Mouse (Mus musculus) forebrain, postnatal 0 days (tissue): ENCODE data around the gene Kif24. TPM values are rescaled to one million over a fixed set of nuclear protein-coding genes. Genes with fewer than 3 reads are reported as not detected.

Source experiments
- ATAC-seq: fragments of 200-750 bp; cut with Nextera tagmentation; 2 replicates; pipeline ENCODE4 v1.8.0; 2017; ENCODE audit warnings: mild to moderate bottlenecking, moderate library complexity
- DNase-seq: peaks from one replicate; pipeline ENCODE4 v3.0.0-alpha.2; 2015
- H3K27ac ChIP-seq: fragments of 300-500 bp; sonication (generic); 2 replicates; pipeline ENCODE4 v1.5.1; 2014; ENCODE audit warnings: low read depth, mild to moderate bottlenecking, antibody characterized with exemption, low read length, moderate library complexity, mixed read lengths
- H3K27me3 ChIP-seq: fragments of 300-500 bp; sonication (generic); 2 replicates; pipeline ENCODE4 v1.6.1; 2014; ENCODE audit warnings: mild to moderate bottlenecking, low read length, mixed read lengths; ENCODE audit not compliant: insufficient read depth
- H3K36me3 ChIP-seq: fragments of 300-500 bp; sonication (generic); 2 replicates; pipeline ENCODE4 v1.6.1; 2014; ENCODE audit warnings: mild to moderate bottlenecking, moderate library complexity; ENCODE audit not compliant: insufficient read depth
- H3K4me1 ChIP-seq: fragments of 300-500 bp; sonication (generic); 2 replicates; pipeline ENCODE4 v1.6.1; 2014; ENCODE audit warnings: antibody characterized with exemption; ENCODE audit not compliant: insufficient read depth
- H3K4me2 ChIP-seq: fragments of 300-500 bp; sonication (generic); 2 replicates; pipeline ENCODE4 v1.6.1; 2014; ENCODE audit warnings: low read depth, mild to moderate bottlenecking, moderate library complexity
- H3K4me3 ChIP-seq: fragments of 300-500 bp; sonication (generic); 2 replicates; pipeline ENCODE4 v1.5.1; 2014; ENCODE audit warnings: low read depth, low read length, mixed read lengths
- H3K9ac ChIP-seq: fragments of 300-500 bp; sonication (generic); 2 replicates; pipeline ENCODE4 v1.6.1; 2014; ENCODE audit warnings: mild to moderate bottlenecking
- H3K9me3 ChIP-seq: fragments of 300-500 bp; sonication (generic); 2 replicates; pipeline ENCODE4 v1.6.1; 2016; ENCODE audit warnings: low read length
- CTCF ChIP-seq: sonication (generic); IDR thresholded peaks from 2 replicates; pipeline ENCODE4 v1.5.1; 2016; ENCODE audit warnings: antibody characterized with exemption, control low read depth, low read depth
- WGBS: fragments of 180-500 bp; shearing (Covaris S2); extraction: QIAGEN DNeasy Blood & Tissue Kit; methylation state at CpG from one replicate; pipeline ENCODE4 v1.1.7; 2014; 5-methylcytosine and 5-hydroxymethylcytosine counted together
- polyA plus RNA-seq: library from polyadenylated mRNA; unstranded; fragments of >200 nt; fragmentation: Nextera tagmentation; extraction: Ambion mirVana; gene quantifications from 2 replicates; pipeline ENCODE4 v1.2.1, GENCODE M21; 2015
- total RNA-seq: library from RNA; depleted of rRNA; stranded (reverse); fragments of >200 nt; gene quantifications from 2 replicates; pipeline ENCODE4 v1.2.3, GENCODE M21; 2014

Kif24 gene
- total and polyA plus RNA-seq, 2 experiments from 2014 or later = 1.8 to 4.2 TPM

DNA sequence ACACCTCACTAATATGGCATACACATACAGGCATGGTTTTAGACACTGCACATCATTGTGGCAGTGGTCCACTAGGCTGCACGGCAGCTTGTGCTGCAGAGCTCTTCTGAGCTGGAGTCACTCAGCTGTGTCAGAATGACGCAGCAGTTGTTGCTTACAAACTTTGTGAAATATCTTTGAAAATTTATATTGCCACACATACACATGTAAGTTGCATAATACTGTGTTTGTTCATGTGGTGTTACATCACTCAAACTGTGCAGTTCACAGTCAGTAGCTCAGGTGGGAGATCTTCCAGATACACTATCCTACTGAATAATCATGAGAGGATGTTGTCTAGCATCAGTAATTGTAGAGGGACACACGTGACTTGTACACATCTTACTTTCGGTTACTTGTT is 96.5 kb downstream of the Kif24 start:
- TF ChIP-seq CTCF = no peak
- ATAC-seq (no peak), DNase-seq (no peak)
- Histone ChIP-seq H3K9ac (no peak overlapping the region), H3K4me2 (no peak overlapping the region), H3K36me3 (peaks cover 4% of the 10 kb centered on the region), H3K4me1 (no peaks in the 10 kb centered on the region), H3K9me3 (no peaks in the 10 kb centered on the region), H3K4me3 (no peak overlapping the region), H3K27me3 (no peaks in the 10 kb centered on the region), H3K27ac (no peak overlapping the region)
- 84% methylated on average over 4 of the region's 4 CpGs for WGBS

DNA sequence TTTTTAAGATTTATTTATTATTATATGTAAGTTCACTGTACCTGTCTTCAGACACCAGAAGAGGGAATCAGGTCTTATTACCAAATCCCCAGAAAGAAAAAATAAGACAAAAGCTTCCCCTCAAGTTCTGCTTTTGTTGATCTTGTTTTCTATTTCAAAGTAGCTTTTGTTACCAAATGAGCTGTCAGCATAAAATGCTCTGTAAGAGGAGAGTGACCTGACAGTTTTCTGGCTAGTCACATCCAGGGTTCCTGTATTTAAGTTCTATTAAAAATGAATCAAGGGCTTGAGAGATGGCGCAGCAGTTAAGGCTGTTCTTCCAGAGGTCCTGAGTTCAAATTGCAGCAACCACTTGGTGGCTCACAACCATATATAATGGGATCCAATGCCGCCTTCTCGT is 103.6 kb downstream of the Kif24 start:
- H3K4me1 ChIP-seq = no peaks in the 10 kb centered on the region
- ATAC-seq = no peak
- TF ChIP-seq CTCF = no peak
- H3K27me3 ChIP-seq = no peaks in the 10 kb centered on the region
- H3K27ac ChIP-seq = no peak overlapping the region
- no peaks in the 10 kb centered on the region for H3K36me3 ChIP-seq
- no peak overlapping the region for H3K9ac ChIP-seq
- H3K4me2 ChIP-seq = no peak overlapping the region
- no peak overlapping the region for H3K4me3 ChIP-seq
- DNase-seq = no peak
- no peaks in the 10 kb centered on the region for H3K9me3 ChIP-seq
- WGBS = 92% methylated on average over 3 of the region's 3 CpGs

DNA sequence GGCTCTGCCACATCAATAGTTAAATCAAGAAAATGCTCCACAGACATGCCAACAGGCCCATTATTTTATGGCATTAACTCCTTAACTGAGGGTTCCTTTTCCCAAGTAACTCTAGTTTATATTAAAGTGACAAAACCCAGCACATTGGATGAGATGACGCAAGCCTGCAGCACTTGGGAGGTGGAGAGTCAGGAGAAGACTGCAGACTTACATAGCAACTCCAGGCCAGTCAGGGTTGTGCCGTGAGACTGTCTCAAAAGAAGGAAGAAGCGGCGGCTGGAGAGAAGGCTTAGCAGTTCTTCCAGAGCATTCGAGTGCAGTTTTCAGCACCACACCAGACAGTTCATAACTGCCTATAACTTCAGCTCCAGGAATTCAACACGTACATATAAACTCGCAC is 105.3 kb downstream of the Kif24 start:
- ATAC-seq (no peak), DNase-seq (no peak)
- no peaks in the 10 kb centered on the region for H3K9me3 ChIP-seq
- H3K36me3 ChIP-seq = no peaks in the 10 kb centered on the region
- H3K4me2 ChIP-seq = no peak overlapping the region
- H3K27me3 ChIP-seq = no peaks in the 10 kb centered on the region
- H3K4me3 ChIP-seq = no peak overlapping the region
- H3K9ac ChIP-seq = no peak overlapping the region
- no peaks in the 10 kb centered on the region for H3K4me1 ChIP-seq
- 92% methylated on average over 7 of the region's 7 CpGs for WGBS
- no peak overlapping the region for H3K27ac ChIP-seq
- TF ChIP-seq CTCF = no peak

DNA sequence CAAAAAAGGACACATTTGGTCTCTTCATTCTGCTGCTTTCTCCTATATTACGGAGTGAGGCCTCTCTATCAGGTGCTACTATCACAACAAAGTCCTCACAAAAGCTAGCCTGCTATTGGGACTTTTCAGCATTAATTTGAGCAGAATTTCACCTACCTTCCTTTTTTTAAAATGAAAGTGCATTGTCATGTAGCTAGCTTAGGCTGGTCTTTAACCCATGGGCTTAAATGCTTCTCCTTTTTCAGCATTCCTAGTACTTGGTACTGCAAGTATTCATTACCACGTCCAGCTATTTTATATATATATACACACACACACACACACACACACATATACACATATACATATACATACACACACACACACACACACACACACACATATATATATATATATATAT is 106.0 kb downstream of the Kif24 start:
- Histone ChIP-seq H3K9me3 (no peaks in the 10 kb centered on the region), H3K9ac (no peak overlapping the region), H3K27ac (no peak overlapping the region), H3K4me1 (no peaks in the 10 kb centered on the region), H3K4me2 (no peak overlapping the region), H3K27me3 (no peaks in the 10 kb centered on the region), H3K36me3 (no peaks in the 10 kb centered on the region), H3K4me3 (no peak overlapping the region)
- DNase-seq (no peak), ATAC-seq (no peak)
- 92% methylated on average over 2 of the region's 2 CpGs for WGBS
- TF ChIP-seq CTCF = no peak

DNA sequence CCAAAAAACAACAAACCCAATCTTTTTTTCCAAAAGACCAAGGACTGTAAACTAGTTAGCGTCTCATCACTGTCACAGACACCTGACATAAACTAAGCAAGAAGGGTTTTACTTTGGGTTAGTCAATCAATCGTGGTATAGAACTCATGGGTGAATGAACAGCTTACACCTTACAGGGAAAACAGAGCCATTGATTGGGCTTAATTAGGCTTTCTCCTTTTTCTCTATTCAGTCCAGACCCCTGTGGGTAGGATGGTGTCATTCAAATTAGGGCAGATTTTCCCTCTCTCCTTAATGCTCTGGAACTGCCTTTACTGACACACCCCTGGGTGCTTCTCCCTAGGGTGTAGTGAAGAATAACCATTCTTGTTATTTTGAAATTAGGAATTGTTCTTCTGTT is 107.5 kb downstream of the Kif24 start:
- WGBS = 18% methylated on average over 2 of the region's 2 CpGs
- TF ChIP-seq CTCF = no peak
- DNase-seq = no peak
- Histone ChIP-seq H3K27me3 (no peaks in the 10 kb centered on the region), H3K4me3 (no peak overlapping the region), H3K36me3 (no peaks in the 10 kb centered on the region), H3K4me2 (no peak overlapping the region), H3K4me1 (no peaks in the 10 kb centered on the region), H3K9ac (no peak overlapping the region), H3K9me3 (no peaks in the 10 kb centered on the region), H3K27ac (no peak overlapping the region)
- ATAC-seq = no peak

DNA sequence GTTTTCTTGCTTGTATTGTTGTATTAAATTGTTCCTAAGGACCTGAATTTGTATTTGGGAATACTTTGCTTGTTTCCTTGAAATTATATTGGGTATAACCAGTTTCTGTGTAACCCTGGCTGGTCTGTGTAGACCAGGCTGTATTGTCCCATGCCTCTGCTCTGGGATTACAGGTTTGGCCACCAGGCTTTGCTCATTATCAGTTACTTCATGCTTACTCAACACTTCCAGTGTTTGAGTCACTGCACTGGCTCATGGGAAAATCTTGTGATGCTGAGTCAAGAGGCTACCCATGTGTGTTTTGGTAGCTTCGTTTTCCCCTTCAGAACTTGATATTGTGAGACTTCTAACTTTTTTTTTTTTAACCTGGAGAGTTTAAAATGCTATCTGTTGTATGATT is 111.4 kb downstream of the Kif24 start:
- Histone ChIP-seq H3K9ac (no peak overlapping the region), H3K4me2 (no peak overlapping the region), H3K4me1 (no peaks in the 10 kb centered on the region), H3K4me3 (no peak overlapping the region), H3K36me3 (no peaks in the 10 kb centered on the region), H3K27ac (no peak overlapping the region), H3K9me3 (no peaks in the 10 kb centered on the region), H3K27me3 (no peaks in the 10 kb centered on the region)
- no peak for DNase-seq
- TF ChIP-seq CTCF = no peak
- 92% methylated on average over 1 of the region's 1 CpGs for WGBS
- no peak for ATAC-seq

DNA sequence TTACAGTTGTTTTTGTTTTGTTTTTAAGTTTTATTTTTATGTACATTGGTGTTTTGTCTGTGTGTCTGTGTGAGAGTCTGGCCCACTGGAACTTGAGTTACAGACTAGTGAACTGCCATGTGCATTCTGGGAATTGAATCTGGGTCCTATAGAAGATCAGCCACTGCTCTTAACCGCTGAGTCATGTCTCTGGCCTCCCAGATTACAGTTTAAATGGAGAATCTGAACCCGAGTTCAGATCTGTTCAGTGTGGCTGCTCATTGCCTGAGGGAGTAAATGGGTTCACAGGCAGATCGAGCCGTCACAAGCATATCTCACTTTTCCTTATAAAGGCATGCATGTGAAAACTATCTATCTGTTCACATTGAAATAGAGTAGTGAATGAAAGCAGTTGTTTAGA is 111.9 kb downstream of the Kif24 start:
- WGBS = 98% methylated on average over 4 of the region's 4 CpGs
- H3K4me2 ChIP-seq = no peak overlapping the region
- no peak overlapping the region for H3K9ac ChIP-seq
- H3K27me3 ChIP-seq = no peaks in the 10 kb centered on the region
- ATAC-seq (no peak), DNase-seq (no peak)
- H3K27ac ChIP-seq = no peak overlapping the region
- no peaks in the 10 kb centered on the region for H3K4me1 ChIP-seq
- no peaks in the 10 kb centered on the region for H3K36me3 ChIP-seq
- no peaks in the 10 kb centered on the region for H3K9me3 ChIP-seq
- no peak overlapping the region for H3K4me3 ChIP-seq
- no peak for TF ChIP-seq CTCF

DNA sequence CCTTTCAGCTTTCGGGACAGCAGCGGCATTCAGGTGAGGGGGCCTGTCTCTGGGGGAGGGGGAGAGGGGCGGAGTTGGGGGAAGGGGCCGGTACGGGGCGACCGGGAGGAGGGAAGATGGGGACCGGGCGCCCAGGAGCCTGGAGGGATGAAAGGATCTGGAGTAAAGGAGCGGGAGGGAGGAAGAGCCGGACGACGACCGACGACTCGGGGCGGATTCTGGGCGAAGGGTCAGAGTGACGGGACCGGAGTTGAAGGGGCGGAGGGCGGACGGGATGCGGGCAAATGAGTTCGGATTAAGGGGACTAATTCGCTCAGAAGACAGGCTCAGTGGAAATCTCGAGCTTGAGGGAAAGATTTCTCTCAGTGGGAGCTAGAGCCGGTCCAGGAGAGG is 115.5 kb downstream of the Kif24 start:
- 3% methylated on average over 27 of the region's 28 CpGs for WGBS
- H3K4me1 ChIP-seq = no peaks in the 10 kb centered on the region

More for the DNA sequence above, 115.5 kb downstream of the Kif24 start:
- no peak for TF ChIP-seq CTCF
- Histone ChIP-seq H3K27ac (peak overlapping the region; percentile 92), H3K9ac (peak overlapping the region; percentile 76), H3K27me3 (no peaks in the 10 kb centered on the region), H3K9me3 (no peaks in the 10 kb centered on the region), H3K4me2 (peak overlapping the region; percentile 69), H3K36me3 (no peaks in the 10 kb centered on the region), H3K4me3 (peak overlapping the region; percentile 93)
- DNase-seq = no peak
- ATAC-seq = peak; percentile 66
